Mouse (Mus musculus): Measurements from ENCODE around the gene Gla. TPM values are rescaled to one million over a fixed set of nuclear protein-coding genes. Genes with fewer than 3 reads are reported as not detected.

Gla gene
- polyA plus RNA-seq, 1 experiment from 2014 or later: 148 TPM

Other genes starting within 250 kb of the Gla start
- 0.04 to 0.10 TPM in 2 of 3 replicates, not detected in the other for gene Drp2, start 196.6 kb downstream of the Gla start, polyA plus RNA-seq (2018)
- not detected in 3 replicates for gene Taf7l, start 124.6 kb downstream of the Gla start, polyA plus RNA-seq (2018)
- gene Timm8a1, start 59.3 kb downstream of the Gla start, polyA plus RNA-seq (2018): 8.9 to 25.3 TPM (median 13.0 TPM) in 3 replicates
- 63.3 to 94.7 TPM (median 69.5 TPM) in 3 replicates for gene Btk, start 17.6 kb downstream of the Gla start, polyA plus RNA-seq (2018)
- 215 to 617 TPM (median 581 TPM) in 3 replicates for gene Rpl36a, start 15.5 kb downstream of the Gla start, polyA plus RNA-seq (2018)
- 110 to 217 TPM (median 123 TPM) in 3 replicates for gene Hnrnph2, start 54 bp upstream of the Gla start, polyA plus RNA-seq (2018)
- 0.01 to 0.11 TPM in 2 of 3 replicates, not detected in the other for gene Armcx4, start 85.4 kb upstream of the Gla start, polyA plus RNA-seq (2018)
- 0.29 to 0.88 TPM (median 0.80 TPM) in 3 replicates for gene Armcx1, start 116.8 kb upstream of the Gla start, polyA plus RNA-seq (2018)
- 2.7 to 5.4 TPM (median 4.8 TPM) in 3 replicates for gene Armcx6, start 150.3 kb upstream of the Gla start, polyA plus RNA-seq (2018)
- gene Armcx3, start 155.5 kb upstream of the Gla start, polyA plus RNA-seq (2018): 32.0 to 49.1 TPM (median 42.0 TPM) in 3 replicates
- gene Armcx2, start 208.1 kb upstream of the Gla start, polyA plus RNA-seq (2018): 0.52 to 0.93 TPM (median 0.73 TPM) in 3 replicates